Mouse (Mus musculus) thymus, adult 2 months (tissue): ENCODE data around the gene Pde10a. TPM values are rescaled to one million over a fixed set of nuclear protein-coding genes. Genes with fewer than 3 reads are reported as not detected.

Experiments used
- DNase-seq: peaks from one replicate; pipeline ENCODE4 v3.0.0; 2021
- H3K27ac ChIP-seq: fragments of 200-500 bp; 2 replicates; pipeline ENCODE4 v1.5.1; 2012; ENCODE audit warnings: low read length, control low read depth; ENCODE audit not compliant: control insufficient read depth, insufficient read depth
- H3K27me3 ChIP-seq: fragments of 200-500 bp; 2 replicates; pipeline ENCODE4 v1.6.1; 2012; ENCODE audit warnings: mild to moderate bottlenecking, low read length, moderate library complexity, mixed read lengths; ENCODE audit not compliant: control insufficient read depth, insufficient read depth
- H3K36me3 ChIP-seq: fragments of 200-500 bp; 2 replicates; pipeline ENCODE4 v1.6.1; 2012; ENCODE audit warnings: mild to moderate bottlenecking, low read length, moderate library complexity; ENCODE audit not compliant: control insufficient read depth, insufficient read depth
- H3K4me1 ChIP-seq: fragments of 200-500 bp; replicated peaks from 2 replicates; pipeline ENCODE4 v1.6.1; 2012; ENCODE audit warnings: low read length; ENCODE audit not compliant: control insufficient read depth, insufficient read depth
- H3K4me3 ChIP-seq: fragments of 200-500 bp; 2 replicates; pipeline ENCODE4 v1.5.1; 2012; ENCODE audit warnings: mild to moderate bottlenecking, low read length, control low read depth, moderate library complexity; ENCODE audit not compliant: control insufficient read depth, insufficient read depth
- CTCF ChIP-seq: fragments of 200-500 bp; IDR thresholded peaks from 2 replicates; pipeline ENCODE4 v1.5.1; 2012; ENCODE audit warnings: mild to moderate bottlenecking, control low read depth, low read length, moderate library complexity, borderline replicate concordance; ENCODE audit not compliant: control insufficient read depth, poor library complexity, insufficient read depth; ENCODE audit errors: extremely low read depth
- POLR2A ChIP-seq: fragments of 200-500 bp; IDR thresholded peaks from 2 replicates; pipeline ENCODE4 v1.6.1; 2012; ENCODE audit warnings: mild to moderate bottlenecking, low read length, control low read depth, moderate library complexity; ENCODE audit not compliant: control insufficient read depth, poor library complexity, insufficient read depth; ENCODE audit errors: extremely low read depth
- WGBS: fragments of 180-500 bp; shearing (Covaris S2); methylation state at CpG from one replicate; pipeline ENCODE4 v1.1.7; 2018; 5-methylcytosine and 5-hydroxymethylcytosine counted together
- polyA plus RNA-seq: library from polyadenylated mRNA; depleted of rRNA; stranded (reverse); fragments of >200 nt; gene quantifications from 2 replicates; pipeline ENCODE4 v1.2.3, GENCODE M21; 2012

Pde10a gene
- polyA plus RNA-seq, 1 experiment = 4.8 TPM

DNA sequence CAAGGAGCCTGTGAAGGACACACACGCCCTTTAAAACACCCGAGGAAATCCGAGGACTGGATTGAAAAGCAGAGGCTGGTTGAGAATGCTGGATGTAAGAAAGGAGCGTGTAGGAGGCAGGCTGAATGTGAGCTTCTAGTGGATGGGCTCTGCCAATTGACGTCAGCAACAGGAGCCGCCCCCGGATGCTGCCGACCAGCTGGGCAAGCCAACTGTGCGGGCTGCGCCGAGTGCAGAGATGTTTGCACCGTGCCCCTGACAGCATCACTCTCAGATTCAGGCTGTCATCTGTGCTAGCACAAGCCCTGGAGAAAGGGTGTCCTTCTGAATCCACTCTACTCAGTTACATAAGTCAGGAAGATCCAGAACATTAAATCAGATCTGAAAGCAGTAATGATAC, 37.3 kb upstream of the Pde10a start:
- WGBS = 74% methylated on average over 12 of the region's 12 CpGs
- DNase-seq = no peak
- no peaks in the 10 kb centered on the region; the same call in 1 of the 2 replicates for H3K4me1 ChIP-seq
- no peaks in the 10 kb centered on the region for H3K27me3 ChIP-seq
- TF ChIP-seq CTCF (no peak), POLR2A (no peak)
- H3K4me3 ChIP-seq = no peak overlapping the region
- H3K36me3 ChIP-seq = no peaks in the 10 kb centered on the region
- H3K27ac ChIP-seq = no peak overlapping the region

DNA sequence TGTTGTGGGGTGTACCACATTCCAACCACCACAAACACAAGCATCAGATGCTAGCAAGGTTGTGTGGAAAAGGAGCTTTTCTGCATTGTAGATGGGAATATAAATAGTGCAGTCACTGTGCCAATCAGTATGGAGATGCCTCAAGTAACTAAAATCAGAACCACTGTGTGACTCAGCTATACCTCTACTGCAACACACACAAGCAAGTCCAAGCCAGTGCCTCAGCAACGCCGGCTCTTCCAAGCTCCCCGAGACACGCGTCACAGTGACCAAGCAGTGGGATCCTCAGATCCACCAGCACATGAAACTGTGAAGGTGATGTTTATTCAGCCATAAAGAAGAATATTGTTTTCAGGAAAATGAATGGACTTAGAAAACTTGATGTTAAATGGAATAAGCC, 34.2 kb upstream of the Pde10a start:
- no peaks in the 10 kb centered on the region for H3K36me3 ChIP-seq
- DNase-seq = no peak
- H3K27ac ChIP-seq = no peak overlapping the region
- no peaks in the 10 kb centered on the region; the same call in 1 of the 2 replicates for H3K4me1 ChIP-seq
- TF ChIP-seq POLR2A (no peak), CTCF (no peak)
- 97% methylated on average over 5 of the region's 5 CpGs for WGBS
- no peaks in the 10 kb centered on the region for H3K27me3 ChIP-seq
- no peak overlapping the region for H3K4me3 ChIP-seq

DNA sequence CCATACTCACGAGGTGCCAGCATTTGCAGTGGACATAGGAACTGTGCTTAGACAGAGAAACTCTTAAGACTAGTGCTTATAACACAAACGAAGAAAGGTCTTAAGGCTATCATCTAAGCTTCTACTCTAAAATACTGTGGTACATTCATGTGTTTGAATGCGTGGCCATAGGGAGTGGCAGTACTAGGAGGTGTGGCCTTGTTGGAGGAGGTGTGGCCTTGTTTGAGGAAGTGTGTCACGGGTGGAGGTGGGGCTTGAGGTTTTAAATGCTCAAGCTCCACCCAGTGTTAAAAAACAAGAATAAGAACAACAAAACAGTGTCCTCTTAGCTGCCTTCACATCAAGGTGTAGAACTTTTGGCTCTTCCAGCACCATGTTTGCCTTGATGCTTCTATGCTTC, 31.7 kb upstream of the Pde10a start:
- no peak for DNase-seq
- 95% methylated on average over 4 of the region's 4 CpGs for WGBS
- no peaks in the 10 kb centered on the region for H3K27me3 ChIP-seq
- H3K4me3 ChIP-seq = no peak overlapping the region
- no peaks in the 10 kb centered on the region for H3K4me1 ChIP-seq
- H3K27ac ChIP-seq = no peak overlapping the region
- TF ChIP-seq CTCF (no peak), POLR2A (no peak)
- H3K36me3 ChIP-seq = no peaks in the 10 kb centered on the region

DNA sequence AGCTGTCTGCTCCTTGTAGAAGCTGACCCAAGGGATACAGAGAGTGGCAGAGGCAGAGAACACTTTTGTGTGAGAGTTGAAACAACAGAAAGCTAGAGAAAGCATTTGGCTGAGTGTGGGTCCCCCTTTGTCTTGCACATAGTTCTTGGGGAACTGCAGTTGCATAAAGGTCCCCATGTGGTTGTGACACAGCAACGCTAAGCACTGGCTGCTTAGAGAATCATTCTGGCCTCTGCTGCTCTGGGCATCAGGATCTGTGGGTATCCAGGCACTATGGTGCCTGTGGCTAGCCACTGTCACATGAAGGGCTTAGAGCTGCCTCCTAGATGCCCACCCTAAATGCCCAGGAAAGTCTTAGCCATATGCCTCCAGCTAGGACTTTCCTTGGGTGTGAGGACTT, 27.0 kb upstream of the Pde10a start:
- no peak for DNase-seq
- Histone ChIP-seq H3K4me3 (no peak overlapping the region), H3K4me1 (no peaks in the 10 kb centered on the region), H3K27ac (no peak overlapping the region), H3K36me3 (no peaks in the 10 kb centered on the region), H3K27me3 (no peaks in the 10 kb centered on the region)
- WGBS = 48% methylated on average over 1 of the region's 1 CpGs
- no peak for TF ChIP-seq CTCF
- TF ChIP-seq POLR2A = no peak

DNA sequence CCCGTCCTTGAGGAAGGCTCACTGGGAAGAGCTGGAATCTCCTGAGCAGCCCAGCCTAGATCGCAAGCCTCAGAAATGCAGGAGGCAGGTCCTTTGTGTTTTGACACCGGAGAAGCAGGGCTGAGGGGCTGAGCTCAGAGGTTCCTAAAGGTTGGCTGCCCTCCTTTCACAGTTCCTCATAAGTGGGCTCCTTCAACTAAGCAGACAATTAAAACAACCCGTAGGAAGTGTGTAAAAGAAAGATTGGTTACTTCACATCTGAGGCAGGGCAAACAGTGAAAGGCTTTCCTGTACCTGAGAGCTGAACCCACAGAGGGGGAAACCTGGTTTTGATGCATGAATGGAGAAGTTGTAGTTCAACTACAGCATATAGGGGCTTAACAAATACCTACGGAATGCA, 26.5 kb upstream of the Pde10a start:
- 26% methylated on average over 5 of the region's 5 CpGs for WGBS
- TF ChIP-seq POLR2A = no peak
- TF ChIP-seq CTCF = no peak
- H3K27ac ChIP-seq = no peak overlapping the region
- H3K36me3 ChIP-seq = no peaks in the 10 kb centered on the region
- H3K27me3 ChIP-seq = no peaks in the 10 kb centered on the region
- no peak for DNase-seq
- no peaks in the 10 kb centered on the region for H3K4me1 ChIP-seq
- no peak overlapping the region for H3K4me3 ChIP-seq

DNA sequence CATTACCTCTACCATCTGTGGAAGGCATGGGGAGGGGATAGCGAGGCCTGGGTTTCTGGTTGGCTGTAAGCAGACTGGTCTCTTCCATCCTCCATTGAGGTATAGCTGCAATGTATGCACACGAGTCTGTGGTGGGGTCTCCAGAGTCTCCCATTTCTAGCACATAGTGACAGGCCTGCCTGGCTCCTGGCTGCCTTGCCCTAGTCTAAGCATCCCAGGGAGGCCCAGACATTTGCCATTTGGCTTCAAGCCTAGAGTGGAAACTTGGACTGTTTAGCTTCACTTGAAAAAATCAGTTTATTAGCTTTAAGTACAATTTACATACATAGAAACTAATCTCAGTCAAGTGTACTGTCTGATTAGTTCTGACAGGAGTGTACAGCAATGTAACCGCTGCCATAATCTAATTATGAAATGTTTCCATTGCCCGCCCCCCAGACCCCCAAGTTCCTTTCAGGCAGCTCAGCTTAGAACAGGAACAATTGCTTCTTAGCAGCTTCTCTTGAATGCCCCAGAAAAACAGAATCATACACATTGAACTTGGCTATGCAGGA, 25.5 kb upstream of the Pde10a start:
- H3K4me1 ChIP-seq = no peaks in the 10 kb centered on the region
- H3K4me3 ChIP-seq = no peak overlapping the region
- no peak for DNase-seq
- no peaks in the 10 kb centered on the region for H3K27me3 ChIP-seq
- no peaks in the 10 kb centered on the region for H3K36me3 ChIP-seq
- TF ChIP-seq CTCF (no peak), POLR2A (no peak)
- WGBS = 90% methylated on average over 4 of the region's 4 CpGs
- no peak overlapping the region for H3K27ac ChIP-seq

DNA sequence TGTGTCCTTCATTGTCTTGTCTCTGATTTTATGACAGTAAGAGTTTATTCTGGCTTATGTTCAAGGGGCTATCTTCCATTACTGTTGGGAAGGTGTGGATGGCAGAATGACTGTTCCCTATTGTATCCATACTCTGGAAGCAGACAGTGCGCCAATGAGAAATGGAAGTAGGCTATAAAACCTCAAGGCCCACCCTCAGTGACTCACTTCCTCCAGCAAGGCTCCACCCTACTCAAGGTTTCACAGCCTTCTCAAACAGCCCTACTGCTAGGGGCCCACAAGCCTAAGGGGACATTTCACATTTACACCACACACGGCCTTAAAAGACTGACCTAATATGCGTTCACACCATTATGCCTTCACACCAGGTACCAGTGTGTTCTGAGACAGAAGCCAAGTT, 20.8 kb upstream of the Pde10a start:
- no peak overlapping the region for H3K4me3 ChIP-seq
- no peak for DNase-seq
- no peaks in the 10 kb centered on the region for H3K27me3 ChIP-seq
- peaks cover 8% of the 10 kb centered on the region for H3K4me1 ChIP-seq
- no peak overlapping the region for H3K27ac ChIP-seq
- 92% methylated on average over 3 of the region's 3 CpGs for WGBS
- no peak for TF ChIP-seq POLR2A
- no peak for TF ChIP-seq CTCF
- H3K36me3 ChIP-seq = no peaks in the 10 kb centered on the region
